Mouse (Mus musculus) liver, embryonic 14.5 days (tissue): ENCODE data around the gene Arf1.

Experiments used
- CTCF ChIP-seq: IDR thresholded peaks from 2 replicates; pipeline ENCODE4 v1.5.1; 2016; ENCODE audit warnings: antibody characterized with exemption, low read depth, control low read depth
- EP300 ChIP-seq: IDR thresholded peaks from 2 replicates; pipeline ENCODE4 v1.6.1; 2016; ENCODE audit warnings: antibody characterized with exemption, low read depth

DNA sequence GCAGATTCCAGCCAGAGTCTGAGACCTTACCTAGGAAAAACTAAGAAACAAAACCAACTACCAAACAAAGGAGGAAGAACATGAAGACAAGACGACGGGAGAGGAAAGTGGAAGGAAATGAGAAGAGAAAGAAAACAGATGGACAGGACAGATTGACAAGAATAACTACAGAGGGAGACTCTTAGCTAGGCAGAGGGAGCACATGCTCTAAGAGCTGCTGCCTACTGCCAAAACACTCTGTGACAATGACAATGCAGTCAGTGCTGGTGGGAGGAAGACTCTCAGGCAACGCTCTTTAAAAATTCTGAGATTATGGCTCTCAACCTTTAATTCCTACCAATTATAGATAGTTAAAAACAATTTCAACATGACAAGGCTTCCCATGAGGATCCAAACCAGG lies 11.1 kb downstream of the Arf1 start:
- TF ChIP-seq CTCF, result no peak
- TF ChIP-seq EP300, result no peak
